Mouse (Mus musculus): ENCODE measurements around the gene Cyp1b1.

The Cyp1b1 gene

GRCm38 (mm10) chr17:79745051-79745731, 30.3 kb upstream of the Cyp1b1 start:
- Histone ChIP-seq H3K36me3 (ENCODE audit: insufficient read depth, low read length) (no peaks in the 10 kb centered on the region), H3K4me3 (replicated peaks; ENCODE audit: low read length) (no peak overlapping the region), H3K9me3 (ENCODE audit: low read length) (peaks cover 15% of the 10 kb centered on the region), H3K27me3 (ENCODE audit: insufficient read depth, low read length) (peaks cover 11% of the 10 kb centered on the region), H3K4me1 (replicated peaks; ENCODE audit: low read depth, low read length) (peaks cover 23% of the 10 kb centered on the region)
- TF ChIP-seq NANOG (IDR thresholded peaks at IDR 0.05; ENCODE audit: borderline replicate concordance, low read length): no peak
- no peak for TF ChIP-seq POU5F1 (IDR thresholded peaks at IDR 0.05; ENCODE audit: borderline replicate concordance, low read length)
- TF ChIP-seq CTCF (conservative IDR thresholded peaks at IDR 0.05; ENCODE audit: low read length): no peak

DNA sequence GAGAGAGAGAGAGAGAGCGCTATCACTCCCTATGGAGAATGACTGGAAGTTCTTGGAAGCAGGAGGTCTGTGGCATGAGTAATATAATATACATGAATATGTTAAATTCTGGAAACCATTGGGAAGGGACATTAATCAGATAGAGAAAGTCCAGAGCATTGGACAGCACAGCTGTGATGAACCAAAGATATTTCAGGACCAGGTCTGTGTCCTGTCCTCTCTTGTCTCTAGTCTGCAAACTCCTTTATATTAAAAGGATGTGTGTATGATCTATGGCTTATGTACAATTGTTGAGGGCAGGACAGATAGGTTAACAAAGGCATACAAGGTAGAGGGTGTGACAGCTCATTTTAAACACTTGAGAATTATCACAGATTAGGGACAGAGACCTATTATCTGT, 28.6 kb upstream of the Cyp1b1 start:
- TF ChIP-seq NANOG (IDR thresholded peaks at IDR 0.05; ENCODE audit: borderline replicate concordance, low read length): no peak
- no peak for TF ChIP-seq CTCF (conservative IDR thresholded peaks at IDR 0.05; ENCODE audit: low read length)
- TF ChIP-seq POU5F1 (IDR thresholded peaks at IDR 0.05; ENCODE audit: borderline replicate concordance, low read length): no peak
- peaks cover 9% of the 10 kb centered on the region for H3K9me3 ChIP-seq (ENCODE audit: low read length)
- no peak overlapping the region for H3K4me3 ChIP-seq (replicated peaks; ENCODE audit: low read length)
- H3K27me3 ChIP-seq (ENCODE audit: insufficient read depth, low read length): peaks cover 22% of the 10 kb centered on the region
- no peaks in the 10 kb centered on the region for H3K36me3 ChIP-seq (ENCODE audit: insufficient read depth, low read length)
- H3K4me1 ChIP-seq (replicated peaks; ENCODE audit: low read depth, low read length): peaks cover 23% of the 10 kb centered on the region

DNA sequence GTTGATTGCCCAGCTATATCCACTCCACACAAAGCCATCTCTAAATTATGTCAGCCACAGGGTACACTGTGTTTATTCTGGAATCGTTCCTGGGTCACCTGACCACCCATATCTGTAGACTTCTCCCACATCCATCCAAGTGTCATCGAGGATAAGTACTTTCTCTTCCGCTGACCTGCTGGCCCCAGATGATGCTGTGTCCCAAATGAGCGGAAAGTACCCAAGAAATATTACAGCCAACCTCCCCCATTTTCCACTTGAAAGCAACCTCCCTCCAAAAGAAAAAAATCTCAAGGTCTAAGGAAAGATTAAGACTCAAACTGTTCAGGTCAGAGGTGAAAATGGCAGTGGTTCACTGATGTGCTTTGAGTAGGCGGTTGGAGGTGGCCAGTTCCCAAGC, 27.8 kb upstream of the Cyp1b1 start:
- H3K4me3 ChIP-seq (replicated peaks; ENCODE audit: low read length): no peak overlapping the region
- peaks cover 21% of the 10 kb centered on the region for H3K27me3 ChIP-seq (ENCODE audit: insufficient read depth, low read length)
- TF ChIP-seq CTCF (conservative IDR thresholded peaks at IDR 0.05; ENCODE audit: low read length) (no peak), NANOG (IDR thresholded peaks at IDR 0.05; ENCODE audit: borderline replicate concordance, low read length) (no peak), POU5F1 (IDR thresholded peaks at IDR 0.05; ENCODE audit: borderline replicate concordance, low read length) (no peak)

DNA sequence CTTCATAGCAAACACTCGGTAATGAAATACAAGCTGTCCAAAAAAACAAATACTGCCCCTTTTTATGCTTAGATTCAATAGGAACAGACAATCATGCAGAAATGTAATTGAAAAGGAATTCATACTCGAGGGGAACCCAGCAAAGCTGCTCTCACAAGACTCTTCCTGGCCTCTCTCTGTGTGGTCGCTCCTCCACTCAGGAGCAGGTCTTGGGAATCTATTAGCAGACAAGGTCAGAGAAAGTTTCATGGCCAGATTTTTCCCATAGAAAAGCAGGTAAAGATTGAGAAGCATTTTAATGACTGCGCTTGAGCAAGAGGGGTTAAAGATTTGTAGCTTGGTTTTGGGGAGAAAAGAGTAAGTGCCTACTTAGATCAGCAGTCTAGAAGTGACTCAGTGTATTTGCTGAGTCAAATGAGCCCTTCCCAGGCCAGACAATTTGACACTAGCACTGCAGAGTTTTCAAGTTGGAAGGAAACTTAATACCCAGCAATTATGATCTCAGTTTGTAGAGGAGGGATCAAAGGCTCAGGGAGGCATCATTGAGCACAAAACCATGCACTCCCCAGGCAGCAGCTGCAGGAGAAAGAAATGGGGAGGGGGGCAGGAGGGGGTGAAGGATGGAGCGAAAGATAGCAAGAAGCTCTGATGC, 24.1 kb upstream of the Cyp1b1 start:
- H3K36me3 ChIP-seq (ENCODE audit: insufficient read depth, low read length): no peaks in the 10 kb centered on the region
- no peak for TF ChIP-seq POU5F1 (IDR thresholded peaks at IDR 0.05; ENCODE audit: borderline replicate concordance, low read length)
- TF ChIP-seq NANOG (IDR thresholded peaks at IDR 0.05; ENCODE audit: borderline replicate concordance, low read length): no peak
- TF ChIP-seq CTCF (conservative IDR thresholded peaks at IDR 0.05; ENCODE audit: low read length): no peak
- H3K27me3 ChIP-seq (ENCODE audit: insufficient read depth, low read length): peaks cover 25% of the 10 kb centered on the region
- H3K4me3 ChIP-seq (replicated peaks; ENCODE audit: low read length): no peak overlapping the region
- H3K9me3 ChIP-seq (ENCODE audit: low read length): no peaks in the 10 kb centered on the region
- H3K4me1 ChIP-seq (replicated peaks; ENCODE audit: low read depth, low read length): no peaks in the 10 kb centered on the region

More for the DNA sequence above, 27.8 kb upstream of the Cyp1b1 start:
- Histone ChIP-seq H3K4me1 (replicated peaks; ENCODE audit: low read depth, low read length) (peaks cover 23% of the 10 kb centered on the region), H3K9me3 (ENCODE audit: low read length) (peaks cover 6% of the 10 kb centered on the region), H3K36me3 (ENCODE audit: insufficient read depth, low read length) (no peaks in the 10 kb centered on the region)

DNA sequence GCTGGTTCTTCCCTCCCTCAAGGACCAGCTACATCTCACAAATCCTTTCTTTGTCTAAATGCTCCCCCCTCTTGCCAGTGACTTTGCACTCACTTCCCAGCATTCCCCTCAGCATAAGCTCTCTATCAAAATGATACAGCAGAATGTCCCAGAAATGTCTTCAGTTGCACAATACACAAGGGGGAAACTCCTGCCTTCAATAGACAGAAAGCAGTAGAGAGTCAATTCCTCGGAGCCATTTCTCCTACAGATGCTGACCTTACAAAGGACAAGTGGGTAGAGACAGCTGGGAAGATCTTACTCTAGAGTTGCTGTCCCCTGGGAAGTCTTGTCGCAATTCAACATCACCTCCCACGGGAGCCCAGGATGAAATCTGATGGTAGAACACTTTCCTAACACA, 22.7 kb upstream of the Cyp1b1 start:
- Histone ChIP-seq H3K4me3 (replicated peaks; ENCODE audit: low read length) (no peak overlapping the region), H3K36me3 (ENCODE audit: insufficient read depth, low read length) (no peaks in the 10 kb centered on the region), H3K9me3 (ENCODE audit: low read length) (no peaks in the 10 kb centered on the region), H3K4me1 (replicated peaks; ENCODE audit: low read depth, low read length) (no peaks in the 10 kb centered on the region), H3K27me3 (ENCODE audit: insufficient read depth, low read length) (peaks cover 28% of the 10 kb centered on the region)
- TF ChIP-seq CTCF (conservative IDR thresholded peaks at IDR 0.05; ENCODE audit: low read length) (no peak), POU5F1 (IDR thresholded peaks at IDR 0.05; ENCODE audit: borderline replicate concordance, low read length) (no peak), NANOG (IDR thresholded peaks at IDR 0.05; ENCODE audit: borderline replicate concordance, low read length) (no peak)

GRCm38 (mm10) chr17:79733039-79733438, 18.2 kb upstream of the Cyp1b1 start:
- Histone ChIP-seq H3K4me3 (replicated peaks; ENCODE audit: low read length) (no peak overlapping the region), H3K9me3 (ENCODE audit: low read length) (no peaks in the 10 kb centered on the region), H3K4me1 (replicated peaks; ENCODE audit: low read depth, low read length) (peaks cover 5% of the 10 kb centered on the region; the same call in 1 of the 2 replicates), H3K36me3 (ENCODE audit: insufficient read depth, low read length) (no peaks in the 10 kb centered on the region), H3K27me3 (ENCODE audit: insufficient read depth, low read length) (peaks cover 34% of the 10 kb centered on the region)
- TF ChIP-seq CTCF (conservative IDR thresholded peaks at IDR 0.05; ENCODE audit: low read length) (no peak), POU5F1 (IDR thresholded peaks at IDR 0.05; ENCODE audit: borderline replicate concordance, low read length) (no peak)

DNA sequence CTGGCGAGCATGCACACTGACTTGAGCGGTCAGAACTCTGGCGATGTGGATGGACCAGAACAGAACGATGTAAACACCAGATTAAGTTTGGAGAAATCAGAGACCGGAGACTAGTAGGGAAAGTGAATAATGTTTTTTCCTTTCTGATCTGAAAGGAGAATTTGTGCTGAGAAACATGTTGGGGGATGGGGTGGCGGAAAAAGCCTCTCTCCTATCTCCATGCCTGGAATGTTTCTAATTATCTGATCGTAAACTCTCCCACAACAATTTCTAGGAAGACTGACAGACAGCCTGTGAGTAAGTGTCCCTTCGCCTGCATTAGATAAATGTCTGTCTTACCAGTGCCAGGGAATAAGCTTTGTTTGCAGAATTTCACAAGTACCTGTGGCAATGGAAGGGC, 16.1 kb upstream of the Cyp1b1 start:
- TF ChIP-seq CTCF (conservative IDR thresholded peaks at IDR 0.05; ENCODE audit: low read length) (no peak), NANOG (IDR thresholded peaks at IDR 0.05; ENCODE audit: borderline replicate concordance, low read length) (no peak), POU5F1 (IDR thresholded peaks at IDR 0.05; ENCODE audit: borderline replicate concordance, low read length) (no peak)
- H3K36me3 ChIP-seq (ENCODE audit: insufficient read depth, low read length): no peaks in the 10 kb centered on the region
- no peaks in the 10 kb centered on the region for H3K9me3 ChIP-seq (ENCODE audit: low read length)
- no peak overlapping the region for H3K4me3 ChIP-seq (replicated peaks; ENCODE audit: low read length)
- peaks cover 5% of the 10 kb centered on the region; the same call in 1 of the 2 replicates for H3K4me1 ChIP-seq (replicated peaks; ENCODE audit: low read depth, low read length)
- peaks cover 31% of the 10 kb centered on the region for H3K27me3 ChIP-seq (ENCODE audit: insufficient read depth, low read length)

DNA sequence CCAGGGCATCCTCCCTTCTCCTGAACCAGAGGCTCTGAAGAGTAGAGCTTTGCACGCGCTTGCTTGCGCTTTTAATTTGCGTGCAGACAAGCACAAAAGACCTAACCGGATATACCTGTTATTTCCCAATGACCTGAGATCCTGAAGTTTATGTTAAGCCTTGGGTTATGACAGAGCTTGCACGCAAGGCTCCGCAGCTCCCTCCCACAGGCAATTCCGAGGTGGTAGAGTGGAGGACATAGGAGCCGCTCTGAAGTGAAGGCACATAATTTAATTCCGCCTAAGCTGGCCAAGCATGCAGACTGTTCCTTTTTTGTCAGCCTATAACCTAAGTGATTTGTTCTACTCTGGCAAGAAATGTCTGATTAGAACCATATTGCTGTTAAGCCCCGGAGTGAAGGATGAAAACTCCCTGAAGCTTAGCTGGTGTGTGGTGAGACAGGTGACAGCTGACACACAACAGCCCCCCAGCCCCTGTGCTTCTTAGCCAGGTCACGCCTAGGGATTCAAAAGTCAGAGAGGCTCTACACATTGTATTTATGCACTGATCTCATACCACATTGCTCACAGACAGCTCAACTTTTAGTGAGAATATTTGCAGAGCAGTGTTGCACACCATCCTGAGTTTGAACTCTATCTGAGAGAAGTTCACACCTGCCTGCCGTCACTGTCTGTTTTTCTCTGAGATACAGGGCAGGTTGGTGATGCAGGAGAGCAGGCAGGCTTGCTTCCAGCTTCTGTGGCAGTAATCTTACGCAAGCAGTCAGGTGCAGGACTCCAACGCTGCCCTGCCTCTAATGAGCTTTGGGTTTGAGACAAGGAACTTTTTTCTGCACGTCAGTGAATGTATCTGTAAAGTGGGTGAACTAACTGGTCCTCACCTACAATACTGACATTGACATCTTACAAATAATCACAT, 14.0 kb upstream of the Cyp1b1 start:
- H3K27me3 ChIP-seq (ENCODE audit: insufficient read depth, low read length): peaks cover 34% of the 10 kb centered on the region
- H3K36me3 ChIP-seq (ENCODE audit: insufficient read depth, low read length): no peaks in the 10 kb centered on the region
- no peak overlapping the region for H3K4me3 ChIP-seq (replicated peaks; ENCODE audit: low read length)
- H3K4me1 ChIP-seq (replicated peaks; ENCODE audit: low read depth, low read length): peaks cover 5% of the 10 kb centered on the region; the same call in 1 of the 2 replicates
- H3K9me3 ChIP-seq (ENCODE audit: low read length): no peaks in the 10 kb centered on the region
- TF ChIP-seq CTCF (conservative IDR thresholded peaks at IDR 0.05; ENCODE audit: low read length) (no peak), POU5F1 (IDR thresholded peaks at IDR 0.05; ENCODE audit: borderline replicate concordance, low read length) (no peak), NANOG (IDR thresholded peaks at IDR 0.05; ENCODE audit: borderline replicate concordance, low read length) (no peak)
